Mouse (Mus musculus): Measurements from ENCODE around the gene Pkn3.

Gene Pkn3

GRCm38 (mm10) chr2:30095882-30096527 is 18.5 kb downstream of the Pkn3 start:
- peak; percentile 67 for DNase-seq (ENCODE audit: low read depth, low spot score)

GRCm38 (mm10) chr2:30100214-30100613 is 22.7 kb downstream of the Pkn3 start:
- no peak for DNase-seq (ENCODE audit: low read depth, low spot score)

- DNase-seq (ENCODE audit: low read depth, low spot score) = peak; percentile 61
Measured at GRCm38 (mm10) chr2:30106364-30106763, 28.9 kb downstream of the Pkn3 start.

- no peak for DNase-seq (ENCODE audit: low read depth, low spot score)
Measured at GRCm38 (mm10) chr2:30107646-30108045, 30.2 kb downstream of the Pkn3 start.

- DNase-seq (ENCODE audit: low read depth, low spot score) = no peak
Measured at GRCm38 (mm10) chr2:30108260-30108659, 30.8 kb downstream of the Pkn3 start.

- no peak for DNase-seq (ENCODE audit: low read depth, low spot score)
Measured at GRCm38 (mm10) chr2:30111500-30111899, 34.0 kb downstream of the Pkn3 start.

GRCm38 (mm10) chr2:30112564-30112963 is 35.1 kb downstream of the Pkn3 start:
- peak; percentile 69 for DNase-seq (ENCODE audit: low read depth, low spot score)

GRCm38 (mm10) chr2:30119641-30120051 is 42.2 kb downstream of the Pkn3 start:
- peak; percentile 82 for DNase-seq (ENCODE audit: low read depth, low spot score)

- no peak for DNase-seq (ENCODE audit: low read depth, low spot score)
Measured at GRCm38 (mm10) chr2:30120269-30120668, 42.8 kb downstream of the Pkn3 start.

- DNase-seq (ENCODE audit: low read depth, low spot score) = no peak
Measured at GRCm38 (mm10) chr2:30122766-30123165, 45.3 kb downstream of the Pkn3 start.

- no peak for DNase-seq (ENCODE audit: low read depth, low spot score)
Measured at GRCm38 (mm10) chr2:30123729-30124471, 46.4 kb downstream of the Pkn3 start.

GRCm38 (mm10) chr2:30124472-30125274 is 47.2 kb downstream of the Pkn3 start, which contains the start of gene Zer1:
TSS of gene Zer1 (minus strand) at chr2:30124585.
- DNase-seq (ENCODE audit: low read depth, low spot score) = peak; percentile 94

GRCm38 (mm10) chr2:30128789-30129188 is 51.3 kb downstream of the Pkn3 start:
- peak; percentile 75 for DNase-seq (ENCODE audit: low read depth, low spot score)

GRCm38 (mm10) chr2:30130156-30130555 is 52.7 kb downstream of the Pkn3 start:
- DNase-seq (ENCODE audit: low read depth, low spot score) = no peak

- peak; percentile 35 for DNase-seq (ENCODE audit: low read depth, low spot score)
Measured at GRCm38 (mm10) chr2:30131240-30131639, 53.8 kb downstream of the Pkn3 start.

- no peak for DNase-seq (ENCODE audit: low read depth, low spot score)
Measured at GRCm38 (mm10) chr2:30132801-30133612, 55.5 kb downstream of the Pkn3 start.

- peak; percentile 99 for DNase-seq (ENCODE audit: low read depth, low spot score)
Measured at GRCm38 (mm10) chr2:30133613-30134377, 56.3 kb downstream of the Pkn3 start, which contains the start of gene Tbc1d13. TSS of gene Tbc1d13 (plus strand) at chr2:30133746.

GRCm38 (mm10) chr2:30134378-30134711 is 56.9 kb downstream of the Pkn3 start:
- no peak for DNase-seq (ENCODE audit: low read depth, low spot score)

GRCm38 (mm10) chr2:30134928-30135620 is 57.6 kb downstream of the Pkn3 start:
- no peak for DNase-seq (ENCODE audit: low read depth, low spot score)

GRCm38 (mm10) chr2:30136458-30136857 is 59.0 kb downstream of the Pkn3 start:
- no peak for DNase-seq (ENCODE audit: low read depth, low spot score)
